Mouse (Mus musculus) lung, adult 2 months (tissue): ENCODE results near the gene Sdhb.

Source experiments
- CTCF ChIP-seq: fragments of 200-500 bp; IDR thresholded peaks from 2 replicates; pipeline ENCODE4 v1.5.1; 2011; ENCODE audit warnings: mild to moderate bottlenecking, low read length, control low read depth; ENCODE audit not compliant: insufficient read depth
- POLR2A ChIP-seq: fragments of 200-500 bp; IDR thresholded peaks from 2 replicates; pipeline ENCODE4 v1.6.1; 2011; ENCODE audit warnings: low read depth, mild to moderate bottlenecking, control low read depth, low read length, borderline replicate concordance; ENCODE audit errors: extremely low read depth

- TF ChIP-seq POLR2A (no peak), CTCF (no peak)
These were observed 11.4 kb upstream of the Sdhb start for GRCm38 (mm10) chr4:140949616-140950015.
